Mouse (Mus musculus): ENCODE measurements around the gene Ccr5.
"Not testable (repeated sequence)": the region's sequence is repeated elsewhere in the genome, so short reads cannot be mapped to it uniquely, and the experiment has no call there.

Ccr5 gene

DNA sequence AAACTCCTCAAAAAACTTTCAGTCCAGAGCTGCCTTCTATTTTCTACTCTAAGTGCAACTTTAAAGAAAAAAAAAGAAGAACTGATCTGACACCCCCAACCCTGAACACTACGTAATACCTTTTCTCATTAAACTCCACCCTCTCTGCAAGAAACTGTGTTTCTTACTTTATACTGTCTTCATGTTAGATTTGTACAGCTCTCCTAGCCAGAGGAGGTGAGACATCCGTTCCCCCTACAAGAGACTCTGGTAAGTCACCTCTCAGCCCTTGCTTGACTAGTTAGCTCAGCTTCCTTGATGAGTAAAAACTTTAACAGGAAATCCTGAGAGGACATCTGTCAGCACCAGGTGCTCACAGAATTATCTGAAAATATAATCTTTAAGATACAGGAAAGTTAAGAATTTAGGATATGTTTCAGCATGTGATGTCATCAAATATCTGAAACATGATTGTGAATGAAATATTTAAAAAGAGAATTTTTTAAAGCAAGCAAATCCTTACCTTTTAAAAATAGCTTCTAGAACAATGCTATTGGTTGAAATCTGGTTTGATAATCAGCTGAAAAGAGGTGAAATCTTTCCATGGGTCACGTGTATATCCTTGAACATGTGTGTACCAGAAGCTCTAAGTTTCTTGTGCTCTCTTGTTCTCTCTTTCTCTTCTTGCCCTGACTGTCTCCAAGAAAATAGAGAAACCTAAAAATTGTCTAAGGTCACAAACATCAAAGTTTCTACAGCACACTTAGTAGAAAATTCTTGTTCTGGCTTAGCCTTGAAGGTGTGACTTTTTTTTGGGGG, at the start of gene Ccr5:
Gene Ccr5, plus strand, starts transcription at position 157 of the 798 bp plus-strand sequence.
- no peak for DNase-seq

DNA sequence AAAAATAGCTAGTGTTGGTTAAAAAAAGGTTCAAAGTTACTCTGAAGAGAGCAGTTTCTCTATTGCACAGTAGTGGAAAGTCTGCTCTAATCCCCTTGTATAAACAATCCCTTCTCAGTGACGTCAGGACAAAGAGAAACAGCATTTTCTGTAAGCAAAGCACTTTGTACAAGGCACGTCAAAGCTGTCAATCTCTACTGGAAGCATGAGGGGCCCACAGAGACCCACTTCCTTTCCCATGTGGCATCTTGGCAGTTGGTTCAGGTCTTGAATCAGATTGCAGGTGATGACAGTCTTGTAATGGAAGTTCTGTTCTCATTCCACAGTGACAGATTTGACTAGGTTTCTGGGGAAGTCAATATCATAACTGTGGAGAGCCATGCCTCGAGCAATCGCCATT, 41.5 kb upstream of the Ccr5 start:
- DNase-seq, result no peak

DNA sequence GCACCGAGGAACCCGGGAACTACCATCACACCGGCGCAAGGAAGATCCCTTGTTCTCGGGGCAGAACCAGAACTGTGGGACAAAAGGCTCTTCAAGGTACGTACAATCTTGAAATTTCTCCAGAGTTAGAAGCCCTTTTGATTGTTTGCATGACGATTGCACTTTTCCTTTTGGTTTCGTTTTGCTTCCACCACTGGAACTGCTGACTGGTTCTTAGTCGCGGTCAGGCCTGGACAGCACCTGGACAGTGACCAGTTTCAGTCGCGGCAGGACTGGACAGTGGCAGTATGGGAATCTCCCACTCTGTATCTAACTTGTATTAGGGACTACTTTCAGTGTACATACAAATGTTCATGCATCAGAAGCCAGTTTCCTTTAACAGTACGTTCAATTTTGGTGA, 40.9 kb upstream of the Ccr5 start:
- not testable (repeated sequence) for DNase-seq

DNA sequence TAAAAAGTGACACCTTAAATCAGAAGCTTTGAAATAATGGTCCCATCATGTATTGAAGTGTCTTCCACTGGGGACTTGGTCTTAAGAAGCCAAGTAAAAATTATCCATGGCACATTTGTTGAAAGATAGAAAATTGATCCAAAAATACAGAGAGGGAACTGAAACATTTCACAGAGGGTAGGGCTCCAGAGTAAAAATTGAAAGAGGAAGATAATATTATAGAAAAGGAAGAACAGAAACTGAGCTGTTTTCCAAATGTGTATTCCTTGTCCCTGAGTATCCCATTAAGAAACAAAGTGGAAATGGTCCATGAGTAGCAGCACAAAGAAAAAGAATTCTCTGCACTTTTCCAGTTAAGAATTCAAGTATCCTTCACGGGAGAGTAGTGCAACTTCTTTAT, 30.9 kb upstream of the Ccr5 start:
- no peak for DNase-seq

DNA sequence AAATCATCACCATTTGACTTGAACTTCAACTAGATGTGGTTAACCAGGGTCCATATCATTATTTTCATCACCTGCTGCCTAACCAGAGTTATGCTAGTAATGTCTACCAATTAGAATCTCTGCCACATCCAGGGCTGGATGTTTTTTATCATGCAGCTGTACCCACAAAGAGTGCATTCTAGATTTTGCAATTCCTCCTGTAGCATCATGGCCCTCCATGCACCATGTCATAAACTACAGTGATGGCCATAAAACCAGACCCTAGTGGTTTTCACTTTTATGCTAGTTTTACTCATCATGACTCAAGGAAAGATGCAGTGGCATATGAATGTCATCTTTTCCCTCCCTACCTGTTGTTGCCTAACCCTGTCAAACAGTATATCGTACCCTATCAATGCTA, 22.2 kb upstream of the Ccr5 start:
- DNase-seq, result no peak

DNA sequence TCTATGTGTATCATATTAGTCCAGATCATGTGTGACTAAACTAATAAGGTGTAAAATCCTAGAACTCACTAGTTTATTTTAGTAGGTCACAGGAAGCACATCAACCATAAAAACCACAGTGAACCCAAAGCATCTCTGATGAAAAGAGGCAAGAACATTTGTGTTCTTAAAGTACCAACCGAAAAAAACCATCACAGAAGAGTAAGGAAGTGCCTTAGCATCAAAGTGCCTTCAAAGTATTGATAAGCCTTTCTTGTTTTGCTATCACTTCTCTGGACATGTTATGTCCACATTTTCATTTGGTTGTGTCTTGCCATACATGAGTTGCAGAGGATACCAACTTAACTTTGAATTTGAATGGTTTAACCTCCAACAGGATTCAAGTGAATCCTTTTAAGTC, 21.0 kb upstream of the Ccr5 start:
- no peak for DNase-seq

- no peak for DNase-seq
These were observed 19.6 kb upstream of the Ccr5 start, which contains the start of gene Ccr2 for GRCm38 (mm10) chr9:124101723-124102122. TSS of gene Ccr2 (plus strand) at chr9:124101950.

DNA sequence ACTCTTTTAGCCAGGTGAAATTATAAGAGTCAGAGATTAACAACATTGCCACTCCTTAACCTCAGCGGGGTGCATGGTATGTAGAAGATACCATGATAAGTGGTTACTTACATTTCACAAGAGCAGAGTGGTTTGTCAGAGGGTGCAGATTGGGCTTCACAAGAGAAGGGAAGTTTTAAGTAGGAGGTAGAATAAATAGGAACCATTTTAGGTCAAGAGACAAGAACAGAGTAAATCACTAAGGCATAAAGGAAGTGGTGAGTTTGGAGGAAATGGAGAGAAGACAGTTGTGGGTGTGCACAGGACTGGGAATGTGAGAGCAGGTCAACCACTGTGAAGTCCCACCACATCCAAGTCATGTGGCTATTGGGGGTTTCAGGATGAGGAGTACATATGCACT, 18.1 kb upstream of the Ccr5 start:
- DNase-seq, result no peak

GRCm38 (mm10) chr9:124105196-124105595, 16.1 kb upstream of the Ccr5 start:
- no peak for DNase-seq

- no peak for DNase-seq
These were observed 14.1 kb upstream of the Ccr5 start for GRCm38 (mm10) chr9:124107232-124107631.

DNA sequence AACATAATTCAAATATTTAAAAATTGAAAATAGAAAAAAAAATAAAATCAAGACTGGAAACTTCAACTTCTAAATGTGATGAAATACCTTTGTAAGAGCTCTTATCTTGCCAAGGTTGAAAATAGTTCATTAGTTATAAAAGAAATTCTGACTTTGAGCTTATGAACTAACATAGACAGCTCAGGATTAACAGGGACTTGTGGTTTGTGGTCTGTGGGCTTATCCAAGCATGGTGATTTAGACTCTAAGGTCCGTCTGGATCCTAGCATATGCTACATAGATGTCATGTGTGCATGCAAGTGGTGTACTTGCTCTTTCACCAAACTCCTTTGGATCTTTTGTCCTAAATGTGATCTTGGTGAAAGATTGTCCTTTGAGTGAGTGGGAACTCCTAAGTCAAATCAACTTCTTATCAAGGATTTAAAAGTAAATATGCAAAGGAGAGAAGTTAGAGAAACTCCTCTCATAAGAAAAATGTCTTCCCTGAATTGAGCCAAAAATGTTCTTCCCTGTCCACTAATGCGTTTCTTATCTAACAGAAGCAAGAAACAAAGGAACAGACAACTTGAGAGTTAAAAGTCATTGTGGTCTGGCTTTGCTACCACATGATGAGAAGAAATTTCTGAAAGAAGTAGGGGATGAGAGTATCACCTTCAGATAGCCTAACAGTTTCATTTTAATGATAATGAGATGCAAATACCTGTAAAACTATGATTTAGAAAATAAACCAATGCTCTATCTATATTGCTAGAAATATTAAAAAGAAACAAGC, 12.8 kb upstream of the Ccr5 start:
- DNase-seq, result no peak

DNA sequence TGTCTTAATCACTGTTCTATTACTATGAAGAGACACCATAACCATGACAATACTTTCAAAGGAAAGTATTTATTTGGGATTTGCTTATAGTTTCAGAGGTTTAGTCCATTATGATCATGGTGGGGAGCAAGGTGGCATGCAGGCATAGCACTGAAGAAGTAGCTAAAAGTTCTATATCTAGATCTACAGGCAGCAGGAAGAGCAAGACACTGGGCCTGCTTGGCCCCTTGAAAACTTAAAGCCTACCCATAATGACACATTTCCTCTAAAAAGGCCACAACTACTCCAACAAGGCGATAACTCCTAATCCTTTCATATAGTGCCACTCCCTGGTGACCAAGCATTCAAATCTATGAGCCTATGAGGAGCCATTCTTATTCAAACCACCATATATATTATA, 9.3 kb upstream of the Ccr5 start:
- DNase-seq, result no peak

DNA sequence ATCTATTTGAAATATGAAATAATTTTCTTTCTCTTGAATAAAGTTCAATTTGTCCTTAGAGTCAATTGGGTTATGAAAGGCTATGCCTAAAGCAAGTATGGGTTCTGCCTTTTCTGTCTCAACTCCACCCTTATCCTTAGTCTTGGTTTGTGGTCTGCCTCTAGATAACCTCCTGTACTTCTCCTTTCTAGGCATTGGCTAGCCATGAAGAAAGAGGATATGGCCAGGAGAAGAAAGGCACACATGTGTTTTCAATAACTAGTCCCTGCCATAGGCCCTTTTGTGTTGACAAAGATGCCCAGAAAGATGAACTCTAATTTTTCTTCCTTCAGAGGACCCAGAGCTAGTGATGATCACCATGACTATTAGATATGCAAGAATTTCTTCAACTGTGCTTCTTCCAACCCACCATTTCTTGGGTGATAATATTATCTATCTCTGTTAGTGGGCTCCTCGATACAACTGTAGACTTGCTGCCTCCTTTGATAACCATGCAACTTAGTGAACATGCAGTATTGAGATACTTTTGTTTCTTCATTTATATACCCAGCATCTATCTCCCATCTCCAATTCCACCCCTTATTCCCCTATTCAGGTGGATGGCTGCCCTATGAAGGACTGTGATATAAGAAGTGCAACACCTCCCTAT, 8.6 kb upstream of the Ccr5 start:
- no peak for DNase-seq

GRCm38 (mm10) chr9:124113777-124114176, 7.6 kb upstream of the Ccr5 start:
- DNase-seq, result no peak

DNA sequence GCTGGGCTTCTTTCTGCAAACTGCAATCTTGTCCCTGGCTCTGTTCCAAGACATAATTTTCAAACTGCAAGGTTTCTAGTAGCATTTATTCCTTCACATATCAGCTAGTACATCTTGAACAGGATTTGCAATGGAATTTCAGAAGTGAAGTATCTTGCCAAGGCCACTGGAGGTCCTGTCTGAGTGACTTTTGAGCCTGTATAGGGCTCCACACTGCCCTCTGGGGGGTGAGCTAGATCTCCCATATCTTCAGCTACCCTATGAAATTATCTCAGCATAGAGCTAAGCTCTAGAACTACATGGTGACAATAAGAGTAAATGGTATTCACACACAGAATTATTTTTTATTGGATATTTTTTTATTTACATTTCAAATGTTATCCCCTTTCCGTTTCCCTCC, 2.9 kb upstream of the Ccr5 start:
- DNase-seq, result no peak

GRCm38 (mm10) chr9:124125576-124125975, 4.2 kb downstream of the Ccr5 start:
- DNase-seq, result no peak

- DNase-seq, result no peak
These were observed 5.0 kb downstream of the Ccr5 start for GRCm38 (mm10) chr9:124126373-124126772.

DNA sequence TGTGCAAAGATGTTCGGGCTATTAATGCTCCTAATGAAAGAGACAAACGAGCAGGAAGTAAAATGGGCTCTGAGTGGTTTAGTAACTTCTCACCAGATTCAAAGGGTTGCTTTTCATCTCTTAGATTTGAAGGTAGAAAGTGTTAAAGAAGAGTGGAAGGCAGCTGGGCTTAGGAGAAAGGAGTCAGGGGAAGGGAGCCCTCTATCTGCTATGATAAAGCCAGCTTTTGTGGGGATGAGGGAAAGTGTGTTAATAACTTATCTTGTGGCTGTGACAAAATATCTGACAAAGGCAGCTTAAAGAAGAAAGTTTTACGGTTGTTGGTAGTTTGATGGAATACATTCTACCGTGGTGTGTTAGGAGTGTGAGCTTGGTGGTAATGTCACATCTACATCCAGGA, 6.1 kb downstream of the Ccr5 start:
- DNase-seq, result no peak

DNA sequence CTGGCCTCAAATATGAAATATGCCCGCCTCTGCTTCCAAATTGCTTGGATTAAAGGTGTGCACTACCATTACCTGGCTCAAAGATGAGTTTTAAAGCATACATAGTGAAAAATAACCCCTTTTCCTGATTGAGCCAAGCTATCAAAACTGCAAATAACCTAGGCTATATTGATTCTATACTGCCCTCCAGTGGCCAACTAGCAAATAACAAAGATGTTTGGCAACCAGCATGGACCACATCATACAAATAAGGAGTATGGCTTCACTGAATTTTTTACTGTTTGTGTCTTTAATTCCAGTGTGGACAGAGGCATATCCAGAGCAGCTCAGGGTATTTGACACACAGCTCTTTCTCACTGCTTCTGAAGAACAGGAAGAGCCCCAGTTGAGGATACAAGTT, 7.0 kb downstream of the Ccr5 start:
- DNase-seq, result peak; percentile 53 to 74

DNA sequence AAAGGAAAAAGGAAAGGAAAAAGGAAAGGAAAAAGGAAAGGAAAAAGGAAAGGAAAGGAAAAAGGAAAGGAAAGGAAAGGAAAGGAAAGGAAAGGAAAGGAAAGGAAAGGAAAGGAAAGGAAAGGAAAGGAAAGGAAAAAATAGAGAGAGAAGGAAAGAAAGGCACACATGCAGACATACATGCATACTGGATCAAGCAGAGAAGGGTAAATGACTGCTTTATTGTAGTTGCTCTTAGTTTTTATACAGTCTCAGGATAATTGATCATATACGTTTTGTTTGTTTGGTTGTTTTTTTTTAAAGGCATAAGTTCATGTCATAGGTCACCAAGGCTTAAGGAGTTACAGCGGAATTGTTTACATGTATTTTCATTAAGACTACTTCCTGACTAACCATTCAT, 11.6 kb downstream of the Ccr5 start:
- not testable (repeated sequence) for DNase-seq

DNA sequence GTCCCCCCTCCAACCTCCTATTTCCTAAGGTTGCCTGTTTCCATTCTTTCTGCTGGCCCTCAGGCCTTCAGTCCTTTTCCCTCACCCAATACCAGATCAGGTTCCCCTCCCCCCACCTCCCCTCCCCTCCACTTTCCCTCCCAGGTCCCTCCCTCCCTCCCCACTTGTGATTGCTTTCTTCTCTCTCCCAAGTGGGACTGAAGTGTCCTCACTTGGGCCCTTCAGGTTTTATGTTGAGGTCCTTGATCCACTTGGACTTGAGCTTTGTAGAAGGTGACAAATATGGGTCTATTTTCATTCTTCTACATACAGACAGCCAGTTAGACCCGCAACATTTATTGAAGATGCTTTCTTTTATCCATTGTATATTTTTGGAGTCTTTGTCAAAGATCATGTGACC, 13.6 kb downstream of the Ccr5 start:
- not testable (repeated sequence) for DNase-seq

DNA sequence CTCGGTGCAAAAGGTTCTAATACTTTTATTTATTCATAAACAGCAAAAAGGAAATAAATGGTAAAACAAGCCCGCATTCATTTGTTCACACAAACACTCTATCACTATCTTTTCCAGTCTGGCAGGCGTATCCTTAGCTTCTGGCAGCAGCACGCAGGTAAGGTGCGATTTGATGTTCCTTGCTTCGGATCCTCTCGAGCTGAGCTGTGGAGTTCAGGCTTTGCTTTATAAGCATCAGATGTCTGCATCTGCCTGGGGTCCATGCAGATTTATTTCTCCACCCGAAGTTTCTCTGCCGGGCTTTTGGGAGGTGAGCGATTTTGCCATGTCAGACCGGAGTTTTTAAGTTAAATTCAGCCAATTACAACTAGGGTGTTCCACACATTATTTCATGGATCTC, 16.3 kb downstream of the Ccr5 start:
- no peak for DNase-seq

DNA sequence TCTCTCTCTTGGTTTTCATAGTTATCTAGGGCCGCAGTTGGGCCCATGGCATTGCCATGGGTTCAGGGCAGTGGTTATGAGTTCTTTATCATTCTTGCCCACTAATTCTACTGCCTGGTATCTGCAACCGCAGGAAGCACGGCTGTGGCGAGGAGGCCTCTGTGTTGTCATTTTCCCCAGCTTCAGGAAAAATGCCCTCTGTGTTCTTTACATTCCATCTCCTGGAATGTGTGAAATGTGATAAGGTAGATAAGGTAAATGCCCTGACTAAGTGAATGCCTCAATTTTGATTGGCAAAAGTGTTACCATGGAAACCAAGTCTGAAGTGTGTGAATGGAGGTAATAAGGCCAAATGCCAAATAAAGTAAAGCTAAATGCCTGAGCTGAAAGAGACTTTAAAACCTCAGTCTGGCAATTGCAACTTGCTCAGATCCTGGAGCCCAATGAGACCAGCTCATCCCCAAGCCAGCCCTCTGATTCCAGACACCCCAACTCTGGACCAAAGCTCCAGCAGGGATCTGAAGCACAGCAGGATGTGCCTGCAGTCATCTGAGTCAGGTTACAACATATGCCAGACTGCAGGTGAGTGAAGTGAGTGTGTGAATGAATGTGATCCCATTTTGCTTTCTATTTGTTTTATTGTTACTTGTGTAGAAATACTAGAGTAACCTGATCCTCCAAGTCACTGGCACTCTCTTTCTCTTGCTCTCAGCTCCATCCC, 16.9 kb downstream of the Ccr5 start:
- DNase-seq, result no peak

Data from cerebellum, postnatal 10 days (tissue).